Mouse (Mus musculus): ENCODE data around the gene Sox5.

The Sox5 gene

GRCm38 (mm10) chr6:144485578-144485977 lies 296.2 kb downstream of the Sox5 start:
- no peak for DNase-seq (ENCODE audit: low spot score in 2 of 2)

- DNase-seq (ENCODE audit: low spot score in 2 of 2), result no peak
These were observed 298.6 kb downstream of the Sox5 start for GRCm38 (mm10) chr6:144483166-144483565.

GRCm38 (mm10) chr6:144480648-144481528 lies 300.9 kb downstream of the Sox5 start:
- DNase-seq (ENCODE audit: low spot score in 2 of 2), result no peak

GRCm38 (mm10) chr6:144479861-144480260 lies 301.9 kb downstream of the Sox5 start:
- DNase-seq (ENCODE audit: low spot score in 2 of 2), result no peak

GRCm38 (mm10) chr6:144477287-144478064 lies 304.3 kb downstream of the Sox5 start:
- no peak for DNase-seq (ENCODE audit: low spot score in 2 of 2)

GRCm38 (mm10) chr6:144473437-144473836 lies 308.3 kb downstream of the Sox5 start:
- DNase-seq (ENCODE audit: low spot score in 2 of 2), result no peak

GRCm38 (mm10) chr6:144472089-144472900 lies 309.5 kb downstream of the Sox5 start:
- DNase-seq (ENCODE audit: low spot score in 2 of 2), result no peak

GRCm38 (mm10) chr6:144466711-144467110 lies 315.1 kb downstream of the Sox5 start:
- no peak for DNase-seq (ENCODE audit: low spot score in 2 of 2)

- no peak for DNase-seq (ENCODE audit: low spot score in 2 of 2)
These were observed 318.1 kb downstream of the Sox5 start for GRCm38 (mm10) chr6:144463691-144464090.

- no peak for DNase-seq (ENCODE audit: low spot score in 2 of 2)
These were observed 318.5 kb downstream of the Sox5 start for GRCm38 (mm10) chr6:144463274-144463673.

- DNase-seq (ENCODE audit: low spot score in 2 of 2), result no peak
These were observed 322.3 kb downstream of the Sox5 start for GRCm38 (mm10) chr6:144459486-144459885.

GRCm38 (mm10) chr6:144457500-144457899 lies 324.3 kb downstream of the Sox5 start:
- no peak for DNase-seq (ENCODE audit: low spot score in 2 of 2)

- no peak for DNase-seq (ENCODE audit: low spot score in 2 of 2)
These were observed 327.2 kb downstream of the Sox5 start for GRCm38 (mm10) chr6:144454291-144455276.

GRCm38 (mm10) chr6:144453605-144454004 lies 328.2 kb downstream of the Sox5 start:
- no peak for DNase-seq (ENCODE audit: low spot score in 2 of 2)

GRCm38 (mm10) chr6:144453147-144453546 lies 328.6 kb downstream of the Sox5 start:
- no peak for DNase-seq (ENCODE audit: low spot score in 2 of 2)

- DNase-seq (ENCODE audit: low spot score in 2 of 2), result no peak
These were observed 329.4 kb downstream of the Sox5 start for GRCm38 (mm10) chr6:144452200-144452977.

GRCm38 (mm10) chr6:144451631-144452030 lies 330.1 kb downstream of the Sox5 start:
- no peak for DNase-seq (ENCODE audit: low spot score in 2 of 2)

GRCm38 (mm10) chr6:144445761-144446373 lies 335.9 kb downstream of the Sox5 start:
- no peak for DNase-seq (ENCODE audit: low spot score in 2 of 2)

GRCm38 (mm10) chr6:144444367-144444766 lies 337.4 kb downstream of the Sox5 start:
- no peak for DNase-seq (ENCODE audit: low spot score in 2 of 2)
